Mouse (Mus musculus): ENCODE measurements around the gene Lamtor3. TPM values are rescaled to one million over a fixed set of nuclear protein-coding genes. Genes with fewer than 3 reads are reported as not detected.
A peak's percentile ranks its signal among the peaks of the same experiment; 100 is the strongest.

Lamtor3 gene
- polyA plus RNA-seq, 1 experiment from 2014 or later, result 126 TPM

GRCm38 (mm10) chr3:137968820-137969486 lies 50.6 kb downstream of the Lamtor3 start:
- Histone ChIP-seq H3K4me1 (replicated peaks) (no peaks in the 10 kb centered on the region), H3K4me2 (no peak overlapping the region), H3K4me3 (no peak overlapping the region), H3K27me3 (no peaks in the 10 kb centered on the region), H3K27ac (replicated peaks) (no peak overlapping the region), H3K36me3 (no peaks in the 10 kb centered on the region), H3K9me3 (no peaks in the 10 kb centered on the region), H3K9ac (no peak overlapping the region)
- 92% methylated on average over 9 of the region's 9 CpGs for WGBS
- no peak for ATAC-seq (ENCODE audit: low FRiP score, low read depth)

- peak overlapping the region; percentile 18 for H3K4me3 ChIP-seq
- no peaks in the 10 kb centered on the region for H3K36me3 ChIP-seq
- no peak overlapping the region for H3K9ac ChIP-seq
- peak overlapping the region; percentile 38 for H3K4me2 ChIP-seq
- 50% methylated on average over 12 of the region's 12 CpGs for WGBS
- ATAC-seq (ENCODE audit: low FRiP score, low read depth), result no peak
- no peaks in the 10 kb centered on the region for H3K27me3 ChIP-seq
- H3K27ac ChIP-seq (replicated peaks), result no peak overlapping the region
- H3K9me3 ChIP-seq, result no peaks in the 10 kb centered on the region
- H3K4me1 ChIP-seq (replicated peaks), result no peaks in the 10 kb centered on the region
These were observed 51.6 kb downstream of the Lamtor3 start for GRCm38 (mm10) chr3:137969951-137970350.

- no peak for ATAC-seq (ENCODE audit: low FRiP score, low read depth)
- Histone ChIP-seq H3K4me1 (replicated peaks) (peaks cover 5% of the 10 kb centered on the region), H3K4me3 (no peak overlapping the region), H3K27me3 (no peaks in the 10 kb centered on the region), H3K27ac (replicated peaks) (no peak overlapping the region), H3K36me3 (no peaks in the 10 kb centered on the region), H3K9ac (no peak overlapping the region), H3K9me3 (no peaks in the 10 kb centered on the region), H3K4me2 (no peak overlapping the region)
- 83% methylated on average over 5 of the region's 5 CpGs for WGBS
These were observed 53.9 kb downstream of the Lamtor3 start for GRCm38 (mm10) chr3:137972224-137972623.

- 93% methylated on average over 7 of the region's 7 CpGs for WGBS
- H3K9me3 ChIP-seq, result no peaks in the 10 kb centered on the region
- H3K27ac ChIP-seq (replicated peaks), result no peak overlapping the region
- no peaks in the 10 kb centered on the region for H3K36me3 ChIP-seq
- H3K9ac ChIP-seq, result no peak overlapping the region
- H3K4me2 ChIP-seq, result no peak overlapping the region
- no peak for ATAC-seq (ENCODE audit: low FRiP score, low read depth)
- H3K27me3 ChIP-seq, result no peaks in the 10 kb centered on the region
- no peak overlapping the region for H3K4me3 ChIP-seq
- H3K4me1 ChIP-seq (replicated peaks), result peaks cover 11% of the 10 kb centered on the region
These were observed 54.7 kb downstream of the Lamtor3 start for GRCm38 (mm10) chr3:137972989-137973388.

- H3K27ac ChIP-seq (replicated peaks), result no peak overlapping the region
- ATAC-seq (ENCODE audit: low FRiP score, low read depth), result no peak
- no peaks in the 10 kb centered on the region for H3K36me3 ChIP-seq
- peaks cover 11% of the 10 kb centered on the region for H3K4me1 ChIP-seq (replicated peaks)
- H3K9me3 ChIP-seq, result no peaks in the 10 kb centered on the region
- no peak overlapping the region for H3K4me3 ChIP-seq
- 86% methylated on average over 8 of the region's 8 CpGs for WGBS
- H3K9ac ChIP-seq, result no peak overlapping the region
- no peaks in the 10 kb centered on the region for H3K27me3 ChIP-seq
- H3K4me2 ChIP-seq, result no peak overlapping the region
These were observed 56.0 kb downstream of the Lamtor3 start for GRCm38 (mm10) chr3:137974306-137974705.

- Histone ChIP-seq H3K4me3 (no peak overlapping the region), H3K4me1 (replicated peaks) (peaks cover 11% of the 10 kb centered on the region), H3K36me3 (no peaks in the 10 kb centered on the region), H3K27me3 (no peaks in the 10 kb centered on the region), H3K27ac (replicated peaks) (no peak overlapping the region), H3K9me3 (no peaks in the 10 kb centered on the region), H3K9ac (no peak overlapping the region), H3K4me2 (no peak overlapping the region)
- no peak for ATAC-seq (ENCODE audit: low FRiP score, low read depth)
- 67% methylated on average over 7 of the region's 7 CpGs for WGBS
These were observed 57.1 kb downstream of the Lamtor3 start for GRCm38 (mm10) chr3:137975435-137975834.

- Histone ChIP-seq H3K36me3 (no peaks in the 10 kb centered on the region), H3K27me3 (no peaks in the 10 kb centered on the region), H3K27ac (replicated peaks) (no peak overlapping the region), H3K9me3 (no peaks in the 10 kb centered on the region), H3K4me2 (no peak overlapping the region), H3K4me3 (no peak overlapping the region), H3K4me1 (replicated peaks) (peaks cover 11% of the 10 kb centered on the region), H3K9ac (no peak overlapping the region)
- ATAC-seq (ENCODE audit: low FRiP score, low read depth), result no peak
- 86% methylated on average over 17 of the region's 17 CpGs for WGBS
These were observed 57.6 kb downstream of the Lamtor3 start for GRCm38 (mm10) chr3:137975856-137976423.

GRCm38 (mm10) chr3:137976943-137977628 lies 58.8 kb downstream of the Lamtor3 start:
- H3K9ac ChIP-seq, result no peak overlapping the region
- H3K36me3 ChIP-seq, result no peaks in the 10 kb centered on the region
- peak; percentile 62 for ATAC-seq (ENCODE audit: low FRiP score, low read depth)
- H3K4me1 ChIP-seq (replicated peaks), result peaks cover 11% of the 10 kb centered on the region
- 0 out of 2 replicates have a peak, but pooled peaks cover 3% of the 10 kb centered on the region for H3K27me3 ChIP-seq
- H3K4me2 ChIP-seq, result no peak overlapping the region
- no peak overlapping the region for H3K4me3 ChIP-seq
- WGBS, result 23% methylated on average over 9 of the region's 9 CpGs
- H3K9me3 ChIP-seq, result no peaks in the 10 kb centered on the region
- H3K27ac ChIP-seq (replicated peaks), result peak overlapping the region; percentile 64

GRCm38 (mm10) chr3:137977629-137978041 lies 59.3 kb downstream of the Lamtor3 start:
- Histone ChIP-seq H3K4me2 (no peak overlapping the region), H3K36me3 (no peaks in the 10 kb centered on the region), H3K9ac (no peak overlapping the region), H3K4me3 (no peak overlapping the region), H3K4me1 (replicated peaks) (peaks cover 11% of the 10 kb centered on the region), H3K9me3 (no peaks in the 10 kb centered on the region), H3K27ac (replicated peaks) (peak overlapping the region; percentile 64), H3K27me3 (0 out of 2 replicates have a peak, but pooled peaks cover 3% of the 10 kb centered on the region)
- 19% methylated on average over 6 of the region's 6 CpGs for WGBS
- ATAC-seq (ENCODE audit: low FRiP score, low read depth), result peak; percentile 72

- no peaks in the 10 kb centered on the region for H3K9me3 ChIP-seq
- H3K27me3 ChIP-seq, result 0 out of 2 replicates have a peak, but pooled peaks cover 3% of the 10 kb centered on the region
- WGBS, result 83% methylated on average over 5 of the region's 5 CpGs
These were observed 59.9 kb downstream of the Lamtor3 start for GRCm38 (mm10) chr3:137978233-137978632.

More at GRCm38 (mm10) chr3:137978233-137978632, 59.9 kb downstream of the Lamtor3 start:
- H3K9ac ChIP-seq, result no peak overlapping the region
- ATAC-seq (ENCODE audit: low FRiP score, low read depth), result no peak
- H3K4me2 ChIP-seq, result no peak overlapping the region
- no peak overlapping the region for H3K27ac ChIP-seq (replicated peaks)
- no peak overlapping the region for H3K4me3 ChIP-seq
- peaks cover 11% of the 10 kb centered on the region for H3K4me1 ChIP-seq (replicated peaks)
- H3K36me3 ChIP-seq, result no peaks in the 10 kb centered on the region
